Mouse (Mus musculus): ENCODE measurements at regions not wholly inside any gene's neighbourhood (a gene's known extent, or its start where the extent isn't known, plus 50 kb on each side); places are given as distances from the start of the nearest gene placed in this dataset.

GRCm38 (mm10) chr4:12549265-12549664 lies 377.4 kb upstream of the Fam92a start:
- TF ChIP-seq CTCF (IDR thresholded peaks at IDR 0.05; ENCODE audit: borderline replicate concordance, control insufficient read depth, extremely low read depth, insufficient read depth, low read length, poor library complexity) (no peak), POLR2A (IDR thresholded peaks at IDR 0.05; ENCODE audit: control insufficient read depth, extremely low read depth, insufficient read depth, low read length, poor library complexity) (no peak)
- no peak overlapping the region for H3K27ac ChIP-seq (ENCODE audit: control insufficient read depth, insufficient read depth, low read length)
- no peaks in the 10 kb centered on the region for H3K27me3 ChIP-seq (ENCODE audit: control insufficient read depth, insufficient read depth, low read length)
- H3K36me3 ChIP-seq (ENCODE audit: control insufficient read depth, insufficient read depth, low read length) = no peaks in the 10 kb centered on the region
- WGBS = 94% methylated on average over 4 of the region's 4 CpGs
- DNase-seq = no peak
- no peak overlapping the region for H3K4me3 ChIP-seq (ENCODE audit: control insufficient read depth, insufficient read depth, low read length)
- H3K4me1 ChIP-seq (replicated peaks; ENCODE audit: control insufficient read depth, insufficient read depth, low read length) = no peaks in the 10 kb centered on the region

- no peaks in the 10 kb centered on the region for H3K4me1 ChIP-seq (replicated peaks; ENCODE audit: control insufficient read depth, insufficient read depth, low read length)
Measured at GRCm38 (mm10) chr4:12543906-12544305, 372.1 kb upstream of the Fam92a start.

GRCm38 (mm10) chr4:12541508-12541907 lies 369.7 kb upstream of the Fam92a start:
- TF ChIP-seq POLR2A (IDR thresholded peaks at IDR 0.05; ENCODE audit: control insufficient read depth, extremely low read depth, insufficient read depth, low read length, poor library complexity) = no peak
- TF ChIP-seq CTCF (IDR thresholded peaks at IDR 0.05; ENCODE audit: borderline replicate concordance, control insufficient read depth, extremely low read depth, insufficient read depth, low read length, poor library complexity) = no peak
- DNase-seq = no peak
- H3K36me3 ChIP-seq (ENCODE audit: control insufficient read depth, insufficient read depth, low read length) = no peaks in the 10 kb centered on the region
- no peaks in the 10 kb centered on the region for H3K27me3 ChIP-seq (ENCODE audit: control insufficient read depth, insufficient read depth, low read length)
- H3K4me1 ChIP-seq (replicated peaks; ENCODE audit: control insufficient read depth, insufficient read depth, low read length) = no peaks in the 10 kb centered on the region
- H3K4me3 ChIP-seq (ENCODE audit: control insufficient read depth, insufficient read depth, low read length) = no peak overlapping the region
- H3K27ac ChIP-seq (ENCODE audit: control insufficient read depth, insufficient read depth, low read length) = no peak overlapping the region
- WGBS = 94% methylated on average over 1 of the region's 1 CpGs

More at GRCm38 (mm10) chr4:12543906-12544305, 372.1 kb upstream of the Fam92a start:
- Histone ChIP-seq H3K27me3 (ENCODE audit: control insufficient read depth, insufficient read depth, low read length) (no peaks in the 10 kb centered on the region), H3K36me3 (ENCODE audit: control insufficient read depth, insufficient read depth, low read length) (no peaks in the 10 kb centered on the region), H3K4me3 (ENCODE audit: control insufficient read depth, insufficient read depth, low read length) (no peak overlapping the region), H3K27ac (ENCODE audit: control insufficient read depth, insufficient read depth, low read length) (no peak overlapping the region)
- 79% methylated on average over 2 of the region's 2 CpGs for WGBS
- DNase-seq = no peak
- TF ChIP-seq POLR2A (IDR thresholded peaks at IDR 0.05; ENCODE audit: control insufficient read depth, extremely low read depth, insufficient read depth, low read length, poor library complexity) (no peak), CTCF (IDR thresholded peaks at IDR 0.05; ENCODE audit: borderline replicate concordance, control insufficient read depth, extremely low read depth, insufficient read depth, low read length, poor library complexity) (no peak)

- H3K4me1 ChIP-seq (replicated peaks; ENCODE audit: control insufficient read depth, insufficient read depth, low read length) = no peaks in the 10 kb centered on the region
- 79% methylated on average over 4 of the region's 4 CpGs for WGBS
- TF ChIP-seq POLR2A (IDR thresholded peaks at IDR 0.05; ENCODE audit: control insufficient read depth, extremely low read depth, insufficient read depth, low read length, poor library complexity) (no peak), CTCF (IDR thresholded peaks at IDR 0.05; ENCODE audit: borderline replicate concordance, control insufficient read depth, extremely low read depth, insufficient read depth, low read length, poor library complexity) (no peak)
- H3K27me3 ChIP-seq (ENCODE audit: control insufficient read depth, insufficient read depth, low read length) = no peaks in the 10 kb centered on the region
- H3K4me3 ChIP-seq (ENCODE audit: control insufficient read depth, insufficient read depth, low read length) = no peak overlapping the region
- H3K27ac ChIP-seq (ENCODE audit: control insufficient read depth, insufficient read depth, low read length) = no peak overlapping the region
- H3K36me3 ChIP-seq (ENCODE audit: control insufficient read depth, insufficient read depth, low read length) = no peaks in the 10 kb centered on the region
- no peak for DNase-seq
Measured at GRCm38 (mm10) chr4:12539184-12539791, 367.5 kb upstream of the Fam92a start.

DNA sequence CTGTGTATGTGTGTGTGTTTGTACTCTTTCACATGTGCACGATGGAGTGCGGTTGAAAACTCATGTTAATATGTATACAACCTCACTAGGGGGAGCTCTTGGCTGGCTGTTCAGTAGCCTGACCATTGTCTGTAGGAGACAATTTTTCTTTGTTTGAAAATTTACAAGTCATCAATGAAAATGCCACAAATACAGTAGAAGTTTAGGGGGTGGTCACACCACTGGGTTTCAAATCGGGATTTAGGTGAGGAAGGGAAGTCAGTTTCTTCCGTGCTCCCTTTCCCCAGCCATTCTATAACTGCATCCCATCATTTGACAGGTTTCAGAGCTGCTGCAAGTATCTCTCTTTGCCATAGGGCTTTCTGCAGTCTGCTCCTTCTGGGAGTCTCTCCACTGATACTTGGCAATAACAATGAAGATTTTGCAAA lies 366.9 kb upstream of the Fam92a start:
- Histone ChIP-seq H3K4me1 (replicated peaks; ENCODE audit: control insufficient read depth, insufficient read depth, low read length) (no peaks in the 10 kb centered on the region), H3K36me3 (ENCODE audit: control insufficient read depth, insufficient read depth, low read length) (no peaks in the 10 kb centered on the region), H3K27ac (ENCODE audit: control insufficient read depth, insufficient read depth, low read length) (no peak overlapping the region), H3K27me3 (ENCODE audit: control insufficient read depth, insufficient read depth, low read length) (no peaks in the 10 kb centered on the region), H3K4me3 (ENCODE audit: control insufficient read depth, insufficient read depth, low read length) (no peak overlapping the region)
- TF ChIP-seq POLR2A (IDR thresholded peaks at IDR 0.05; ENCODE audit: control insufficient read depth, extremely low read depth, insufficient read depth, low read length, poor library complexity) (no peak), CTCF (IDR thresholded peaks at IDR 0.05; ENCODE audit: borderline replicate concordance, control insufficient read depth, extremely low read depth, insufficient read depth, low read length, poor library complexity) (no peak)
- 20% methylated on average over 4 of the region's 4 CpGs for WGBS
- DNase-seq = no peak

DNA sequence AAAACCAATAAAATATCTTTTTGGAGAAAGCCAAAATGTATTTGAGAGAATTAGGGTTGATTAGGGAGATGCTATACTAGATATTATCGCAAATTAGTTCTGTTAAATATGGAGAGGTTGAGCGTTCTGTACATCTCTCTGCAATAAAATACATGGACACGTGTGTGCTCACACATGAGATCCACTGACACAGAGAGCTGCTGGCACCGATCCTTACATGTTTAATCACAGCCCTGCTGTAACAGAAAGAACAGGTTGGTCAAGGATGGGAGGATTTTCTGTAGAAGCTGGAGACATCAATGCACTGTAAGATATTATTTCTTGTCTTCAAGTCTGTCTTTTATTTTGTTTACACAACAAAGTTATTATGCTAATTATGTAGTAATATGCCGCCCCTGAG lies 366.2 kb upstream of the Fam92a start:
- Histone ChIP-seq H3K27ac (ENCODE audit: control insufficient read depth, insufficient read depth, low read length) (no peak overlapping the region), H3K4me1 (replicated peaks; ENCODE audit: control insufficient read depth, insufficient read depth, low read length) (no peaks in the 10 kb centered on the region), H3K36me3 (ENCODE audit: control insufficient read depth, insufficient read depth, low read length) (no peaks in the 10 kb centered on the region), H3K4me3 (ENCODE audit: control insufficient read depth, insufficient read depth, low read length) (no peak overlapping the region), H3K27me3 (ENCODE audit: control insufficient read depth, insufficient read depth, low read length) (no peaks in the 10 kb centered on the region)
- TF ChIP-seq POLR2A (IDR thresholded peaks at IDR 0.05; ENCODE audit: control insufficient read depth, extremely low read depth, insufficient read depth, low read length, poor library complexity) (no peak), CTCF (IDR thresholded peaks at IDR 0.05; ENCODE audit: borderline replicate concordance, control insufficient read depth, extremely low read depth, insufficient read depth, low read length, poor library complexity) (no peak)
- 87% methylated on average over 5 of the region's 5 CpGs for WGBS
- no peak for DNase-seq

- TF ChIP-seq CTCF (IDR thresholded peaks at IDR 0.05; ENCODE audit: borderline replicate concordance, control insufficient read depth, extremely low read depth, insufficient read depth, low read length, poor library complexity) (no peak), POLR2A (IDR thresholded peaks at IDR 0.05; ENCODE audit: control insufficient read depth, extremely low read depth, insufficient read depth, low read length, poor library complexity) (no peak)
- DNase-seq = no peak
- WGBS = 83% methylated on average over 2 of the region's 2 CpGs
- no peaks in the 10 kb centered on the region for H3K4me1 ChIP-seq (replicated peaks; ENCODE audit: control insufficient read depth, insufficient read depth, low read length)
- H3K27me3 ChIP-seq (ENCODE audit: control insufficient read depth, insufficient read depth, low read length) = no peaks in the 10 kb centered on the region
- no peaks in the 10 kb centered on the region for H3K36me3 ChIP-seq (ENCODE audit: control insufficient read depth, insufficient read depth, low read length)
- H3K27ac ChIP-seq (ENCODE audit: control insufficient read depth, insufficient read depth, low read length) = no peak overlapping the region
- H3K4me3 ChIP-seq (ENCODE audit: control insufficient read depth, insufficient read depth, low read length) = no peak overlapping the region
Measured at GRCm38 (mm10) chr4:12534151-12534550, 362.3 kb upstream of the Fam92a start.
